Mouse (Mus musculus): ENCODE measurements around the gene Abca5. TPM values are rescaled to one million over a fixed set of nuclear protein-coding genes. Genes with fewer than 3 reads are reported as not detected.

Gene Abca5
- polyA plus RNA-seq, 1 experiment from 2014 or later: 1.5 TPM

- Histone ChIP-seq H3K9me3 (ENCODE audit: control insufficient read depth) (no peaks in the 10 kb centered on the region), H3K4me1 (replicated peaks; ENCODE audit: control insufficient read depth, insufficient read depth, low read length) (no peaks in the 10 kb centered on the region), H3K4me2 (replicated peaks; ENCODE audit: low read depth) (no peak overlapping the region), H3K27me3 (replicated peaks; ENCODE audit: control insufficient read depth, insufficient read depth, low read length) (no peaks in the 10 kb centered on the region), H3K4me3 (ENCODE audit: low read depth, low read length) (no peak overlapping the region), H3K9ac (ENCODE audit: low read depth, low read length) (no peak overlapping the region), H3K36me3 (ENCODE audit: control insufficient read depth, insufficient read depth) (no peaks in the 10 kb centered on the region), H3K27ac (ENCODE audit: low read depth, low read length) (no peak overlapping the region)
- WGBS: 77% methylated on average over 9 of the region's 9 CpGs
- no peak for TF ChIP-seq CTCF (IDR thresholded peaks at IDR 0.05; ENCODE audit: low read depth)
- ATAC-seq: no peak
These were observed 16.7 kb upstream of the Abca5 start for GRCm38 (mm10) chr11:110354261-110354660.

- no peaks in the 10 kb centered on the region for H3K9me3 ChIP-seq (ENCODE audit: control insufficient read depth)
- ATAC-seq: no peak
- H3K9ac ChIP-seq (ENCODE audit: low read depth, low read length): no peak overlapping the region
- H3K4me2 ChIP-seq (replicated peaks; ENCODE audit: low read depth): no peak overlapping the region
- H3K36me3 ChIP-seq (ENCODE audit: control insufficient read depth, insufficient read depth): no peaks in the 10 kb centered on the region
- H3K4me1 ChIP-seq (replicated peaks; ENCODE audit: control insufficient read depth, insufficient read depth, low read length): no peaks in the 10 kb centered on the region
- no peak overlapping the region for H3K4me3 ChIP-seq (ENCODE audit: low read depth, low read length)
- no peak overlapping the region for H3K27ac ChIP-seq (ENCODE audit: low read depth, low read length)
- no peak for TF ChIP-seq CTCF (IDR thresholded peaks at IDR 0.05; ENCODE audit: low read depth)
- no peaks in the 10 kb centered on the region for H3K27me3 ChIP-seq (replicated peaks; ENCODE audit: control insufficient read depth, insufficient read depth, low read length)
- 75% methylated on average over 2 of the region's 2 CpGs for WGBS
These were observed 10.7 kb upstream of the Abca5 start for GRCm38 (mm10) chr11:110348170-110348569.

- no peak overlapping the region for H3K4me3 ChIP-seq (ENCODE audit: low read depth, low read length)
- TF ChIP-seq CTCF (IDR thresholded peaks at IDR 0.05; ENCODE audit: low read depth): no peak
- no peaks in the 10 kb centered on the region for H3K27me3 ChIP-seq (replicated peaks; ENCODE audit: control insufficient read depth, insufficient read depth, low read length)
- H3K4me1 ChIP-seq (replicated peaks; ENCODE audit: control insufficient read depth, insufficient read depth, low read length): no peaks in the 10 kb centered on the region
- 47% methylated on average over 6 of the region's 6 CpGs for WGBS
- H3K4me2 ChIP-seq (replicated peaks; ENCODE audit: low read depth): no peak overlapping the region
- H3K27ac ChIP-seq (ENCODE audit: low read depth, low read length): no peak overlapping the region
- H3K9ac ChIP-seq (ENCODE audit: low read depth, low read length): no peak overlapping the region
- no peaks in the 10 kb centered on the region for H3K36me3 ChIP-seq (ENCODE audit: control insufficient read depth, insufficient read depth)
- ATAC-seq: no peak
- H3K9me3 ChIP-seq (ENCODE audit: control insufficient read depth): no peaks in the 10 kb centered on the region
These were observed 10.3 kb upstream of the Abca5 start for GRCm38 (mm10) chr11:110347768-110348167.

GRCm38 (mm10) chr11:110336814-110337288, 665 bp downstream of the Abca5 start:
- H3K27ac ChIP-seq (ENCODE audit: low read depth, low read length): peak overlapping the region; percentile 21; the same call in 1 of the 2 replicates
- H3K9me3 ChIP-seq (ENCODE audit: control insufficient read depth): no peaks in the 10 kb centered on the region
- ATAC-seq: no peak; the same call in 1 of the 2 replicates
- peak overlapping the region; percentile 45 for H3K9ac ChIP-seq (ENCODE audit: low read depth, low read length)
- peak overlapping the region; percentile 84 for H3K4me2 ChIP-seq (replicated peaks; ENCODE audit: low read depth)
- no peaks in the 10 kb centered on the region for H3K36me3 ChIP-seq (ENCODE audit: control insufficient read depth, insufficient read depth)
- no peak for TF ChIP-seq CTCF (IDR thresholded peaks at IDR 0.05; ENCODE audit: low read depth)
- peak overlapping the region; percentile 80 for H3K4me3 ChIP-seq (ENCODE audit: low read depth, low read length)
- under 1% methylated on average over 18 of the region's 18 CpGs for whole genome bisulfite sequencing
- no peaks in the 10 kb centered on the region for H3K4me1 ChIP-seq (replicated peaks; ENCODE audit: control insufficient read depth, insufficient read depth, low read length)
- H3K27me3 ChIP-seq (replicated peaks; ENCODE audit: control insufficient read depth, insufficient read depth, low read length): 0 out of 2 replicates have a peak, but pooled peaks cover 3% of the 10 kb centered on the region

- H3K4me2 ChIP-seq (replicated peaks; ENCODE audit: low read depth): no peak overlapping the region
- WGBS: 60% methylated on average over 6 of the region's 6 CpGs
- H3K36me3 ChIP-seq (ENCODE audit: control insufficient read depth, insufficient read depth): no peaks in the 10 kb centered on the region
- H3K4me3 ChIP-seq (ENCODE audit: low read depth, low read length): no peak overlapping the region
- H3K9ac ChIP-seq (ENCODE audit: low read depth, low read length): no peak overlapping the region
- no peaks in the 10 kb centered on the region for H3K9me3 ChIP-seq (ENCODE audit: control insufficient read depth)
- H3K27me3 ChIP-seq (replicated peaks; ENCODE audit: control insufficient read depth, insufficient read depth, low read length): no peaks in the 10 kb centered on the region
- TF ChIP-seq CTCF (IDR thresholded peaks at IDR 0.05; ENCODE audit: low read depth): no peak
- ATAC-seq: no peak
- H3K27ac ChIP-seq (ENCODE audit: low read depth, low read length): no peak overlapping the region
- no peaks in the 10 kb centered on the region for H3K4me1 ChIP-seq (replicated peaks; ENCODE audit: control insufficient read depth, insufficient read depth, low read length)
These were observed 7.4 kb downstream of the Abca5 start for GRCm38 (mm10) chr11:110330093-110330492.

- Histone ChIP-seq H3K9ac (ENCODE audit: low read depth, low read length) (no peak overlapping the region), H3K9me3 (ENCODE audit: control insufficient read depth) (no peaks in the 10 kb centered on the region), H3K36me3 (ENCODE audit: control insufficient read depth, insufficient read depth) (no peaks in the 10 kb centered on the region), H3K4me2 (replicated peaks; ENCODE audit: low read depth) (no peak overlapping the region), H3K27ac (ENCODE audit: low read depth, low read length) (no peak overlapping the region), H3K4me3 (ENCODE audit: low read depth, low read length) (no peak overlapping the region), H3K4me1 (replicated peaks; ENCODE audit: control insufficient read depth, insufficient read depth, low read length) (no peaks in the 10 kb centered on the region), H3K27me3 (replicated peaks; ENCODE audit: control insufficient read depth, insufficient read depth, low read length) (no peaks in the 10 kb centered on the region)
- 85% methylated on average over 8 of the region's 8 CpGs for WGBS
- no peak for ATAC-seq
- TF ChIP-seq CTCF (IDR thresholded peaks at IDR 0.05; ENCODE audit: low read depth): no peak
These were observed 15.2 kb downstream of the Abca5 start for GRCm38 (mm10) chr11:110322266-110322665.

Measured in intestine, postnatal 0 days (tissue).